Mouse (Mus musculus) megakaryocyte, embryonic 14.5 days (primary cell): ENCODE data around the gene Prr36.

ENCODE experiments used
- FLI1 ChIP-seq: IDR thresholded peaks from 2 replicates; pipeline ENCODE4 v1.6.1; 2012; ENCODE audit warnings: low read length, inconsistent platforms, mixed read lengths
- GATA1 ChIP-seq: IDR thresholded peaks from 3 replicates; pipeline ENCODE4 v1.6.1; 2012; ENCODE audit warnings: mixed read lengths, low read length, inconsistent platforms, borderline replicate concordance

DNA sequence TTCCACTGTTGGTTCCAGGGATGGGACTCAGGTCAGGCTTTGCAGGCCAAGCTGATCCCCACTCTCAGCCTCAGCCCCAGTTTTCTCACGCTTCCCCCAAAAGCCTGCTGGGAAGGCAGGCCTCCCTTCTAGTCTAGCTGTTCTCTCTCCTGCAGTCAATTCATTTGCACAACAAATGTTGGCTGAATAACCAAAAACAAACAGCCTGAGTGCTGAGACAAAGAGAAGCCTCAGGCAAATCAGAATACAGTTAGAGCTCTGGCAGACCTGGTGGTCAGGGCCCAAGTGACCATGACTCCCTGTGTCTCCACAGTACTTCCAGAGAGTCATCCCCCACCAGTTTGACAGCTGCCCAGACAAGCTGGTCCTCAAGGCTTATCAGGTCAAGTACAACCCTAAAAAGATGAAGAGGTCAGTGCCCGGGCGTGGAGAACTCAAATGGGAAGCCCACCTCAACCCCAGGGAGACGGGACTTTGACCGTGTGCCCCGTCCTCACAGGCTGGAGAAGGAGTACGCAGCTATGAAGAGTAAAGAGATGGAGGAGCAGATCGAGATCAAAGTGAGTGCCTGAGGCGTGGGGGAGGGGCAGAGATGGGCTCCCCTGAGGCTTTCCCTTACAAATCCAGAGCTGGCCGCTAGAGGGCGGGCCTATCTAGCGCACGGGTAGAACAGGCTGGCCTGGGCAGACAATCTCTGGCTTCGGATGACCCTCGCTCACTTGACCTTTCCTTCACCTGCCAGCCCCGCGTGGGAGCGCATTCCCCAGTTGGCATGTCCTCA lies 24.3 kb downstream of the Prr36 start:
- TF ChIP-seq GATA1, result no peak
- no peak for TF ChIP-seq FLI1
